Mouse (Mus musculus) lung, embryonic 14.5 days (tissue): ENCODE results near the gene Tmem9. TPM values are rescaled to one million over a fixed set of nuclear protein-coding genes. Genes with fewer than 3 reads are reported as not detected.

Experiments used
- ATAC-seq: fragments of 200-750 bp; cut with Nextera tagmentation; 2 replicates; pipeline ENCODE4 v1.8.0; 2017; ENCODE audit warnings: mild to moderate bottlenecking, moderate TSS enrichment, moderate library complexity; ENCODE audit not compliant: insufficient read depth
- DNase-seq: peaks from one replicate; pipeline ENCODE4 v3.0.0-alpha.2; 2015
- H3K27ac ChIP-seq: fragments of 300-500 bp; sonication (generic); 2 replicates; pipeline ENCODE4 v1.5.1; 2014; ENCODE audit warnings: low read depth, mild to moderate bottlenecking, moderate library complexity
- H3K27me3 ChIP-seq: fragments of 300-500 bp; sonication (generic); 2 replicates; pipeline ENCODE4 v1.6.1; 2014; ENCODE audit warnings: low read length, control low read depth; ENCODE audit not compliant: insufficient read depth
- H3K36me3 ChIP-seq: fragments of 300-500 bp; sonication (generic); 2 replicates; pipeline ENCODE4 v1.6.1; 2014; ENCODE audit warnings: control low read depth; ENCODE audit not compliant: insufficient read depth
- H3K4me1 ChIP-seq: fragments of 300-500 bp; sonication (generic); 2 replicates; pipeline ENCODE4 v1.6.1; 2014; ENCODE audit warnings: antibody characterized with exemption, control low read depth; ENCODE audit not compliant: insufficient read depth
- H3K4me2 ChIP-seq: fragments of 300-500 bp; sonication (generic); 2 replicates; pipeline ENCODE4 v1.6.1; 2014; ENCODE audit warnings: mild to moderate bottlenecking
- H3K4me3 ChIP-seq: fragments of 300-500 bp; sonication (generic); 2 replicates; pipeline ENCODE4 v1.5.1; 2014; ENCODE audit warnings: low read depth, low read length
- H3K9ac ChIP-seq: fragments of 300-500 bp; sonication (generic); 2 replicates; pipeline ENCODE4 v1.6.1; 2014
- H3K9me3 ChIP-seq: fragments of 300-500 bp; sonication (generic); 2 replicates; pipeline ENCODE4 v1.6.1; 2016; ENCODE audit warnings: low read depth, low read length, control low read depth
- CTCF ChIP-seq: IDR thresholded peaks from 2 replicates; pipeline ENCODE4 v1.5.1; 2016; ENCODE audit warnings: antibody characterized with exemption, low read depth
- WGBS: fragments of 180-500 bp; shearing (Covaris S2); extraction: QIAGEN DNeasy Blood & Tissue Kit; methylation state at CpG from one replicate; pipeline ENCODE4 v1.1.7; 2014; 5-methylcytosine and 5-hydroxymethylcytosine counted together
- polyA plus RNA-seq: library from polyadenylated mRNA; unstranded; fragments of >200 nt; fragmentation: Nextera tagmentation; extraction: Ambion mirVana; gene quantifications from 2 replicates; pipeline ENCODE4 v1.2.1, GENCODE M21; 2014

The Tmem9 gene
- polyA plus RNA-seq, 1 experiment from 2014 or later: 72.7 TPM

DNA sequence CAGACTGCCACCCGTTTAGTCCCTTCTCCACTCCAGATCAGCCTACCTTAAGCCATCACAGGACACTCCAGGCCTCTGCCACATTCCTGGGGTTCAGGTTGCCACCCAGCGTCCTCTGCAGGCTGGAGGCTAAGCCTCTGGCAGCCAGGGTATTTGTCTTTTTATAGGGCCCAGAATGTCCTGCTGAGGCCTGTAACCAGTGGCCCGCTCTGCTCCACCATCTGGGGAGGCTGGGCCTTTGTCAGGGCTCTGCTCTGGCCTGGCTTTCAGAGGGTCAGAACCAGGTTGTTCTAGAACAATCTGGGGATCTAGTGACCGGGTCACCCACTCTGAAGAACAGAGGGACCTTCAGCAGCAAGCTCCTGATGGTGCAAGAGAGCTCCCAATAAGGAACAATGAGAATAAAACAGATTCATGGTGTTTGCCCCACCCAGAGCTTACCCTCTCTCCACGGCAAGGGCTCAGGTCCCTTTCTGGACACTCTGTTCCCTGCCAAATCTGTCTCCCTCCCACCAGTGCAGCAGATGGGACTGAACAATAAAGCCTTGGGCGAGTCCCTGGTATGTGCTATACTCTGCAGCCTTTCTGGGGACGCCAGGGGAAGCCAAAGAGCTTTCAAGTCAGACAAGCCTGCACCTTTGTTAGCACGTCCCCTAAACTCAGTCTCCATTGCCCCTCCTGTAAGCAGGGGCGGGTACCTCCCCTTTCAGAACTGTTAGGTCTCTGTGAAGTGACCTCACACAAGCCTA, 53.3 kb downstream of the Tmem9 start:
- Histone ChIP-seq H3K4me2 (no peak overlapping the region), H3K27me3 (no peaks in the 10 kb centered on the region), H3K27ac (no peak overlapping the region), H3K9ac (no peak overlapping the region), H3K4me1 (no peaks in the 10 kb centered on the region), H3K36me3 (no peaks in the 10 kb centered on the region), H3K4me3 (no peak overlapping the region), H3K9me3 (no peaks in the 10 kb centered on the region)
- no peak for TF ChIP-seq CTCF
- 57% methylated on average over 9 of the region's 9 CpGs for WGBS
- no peak for DNase-seq
- no peak for ATAC-seq

DNA sequence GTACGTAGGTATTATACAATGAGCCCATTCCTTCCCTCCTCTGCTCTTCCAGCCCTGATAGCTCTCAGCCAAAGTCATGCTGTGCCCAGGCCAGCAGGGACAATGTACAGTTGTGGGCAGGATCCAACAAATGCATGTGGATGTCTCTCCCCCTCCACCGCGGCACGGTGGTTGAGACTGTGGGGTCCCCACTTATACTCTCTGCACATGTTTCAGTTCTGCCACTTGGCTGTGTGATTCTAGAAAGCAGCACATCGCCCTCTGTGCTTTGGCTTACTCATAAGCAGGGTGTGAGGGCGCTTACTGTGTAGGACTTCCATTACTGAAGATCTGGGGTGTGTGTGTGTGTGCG, 53.8 kb downstream of the Tmem9 start:
- H3K4me1 ChIP-seq: no peaks in the 10 kb centered on the region
- H3K36me3 ChIP-seq: no peaks in the 10 kb centered on the region
- H3K4me3 ChIP-seq: no peak overlapping the region
- WGBS: 82% methylated on average over 7 of the region's 7 CpGs
- ATAC-seq (no peak), DNase-seq (no peak)
- no peak overlapping the region for H3K27ac ChIP-seq
- no peaks in the 10 kb centered on the region for H3K27me3 ChIP-seq
- no peak overlapping the region for H3K9ac ChIP-seq
- no peak for TF ChIP-seq CTCF
- H3K4me2 ChIP-seq: no peak overlapping the region
- H3K9me3 ChIP-seq: no peaks in the 10 kb centered on the region

DNA sequence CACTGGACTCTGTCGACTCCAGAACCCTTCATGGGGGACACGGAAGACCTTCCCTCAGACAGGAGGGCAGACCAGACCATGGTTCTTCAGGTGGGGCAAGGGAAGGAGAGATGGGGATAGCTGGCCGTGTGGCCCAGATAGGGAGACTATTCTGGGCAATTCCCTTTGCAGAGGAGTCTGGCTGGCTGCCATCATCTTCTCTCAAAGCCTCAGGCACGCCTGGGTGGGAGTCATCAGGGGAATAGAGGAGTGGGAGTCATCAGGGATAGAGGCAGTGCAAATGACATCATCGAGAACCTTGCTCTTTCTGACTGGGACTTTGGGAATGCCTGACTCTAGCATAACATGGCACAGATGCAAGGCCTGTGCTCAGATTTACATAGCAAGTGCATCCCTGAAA, 56.0 kb downstream of the Tmem9 start:
- Histone ChIP-seq H3K36me3 (no peaks in the 10 kb centered on the region), H3K4me3 (no peak overlapping the region), H3K9me3 (no peaks in the 10 kb centered on the region), H3K9ac (no peak overlapping the region), H3K4me1 (no peaks in the 10 kb centered on the region), H3K27me3 (no peaks in the 10 kb centered on the region), H3K27ac (no peak overlapping the region), H3K4me2 (no peak overlapping the region)
- no peak for TF ChIP-seq CTCF
- DNase-seq: no peak
- 61% methylated on average over 5 of the region's 5 CpGs for WGBS
- ATAC-seq: no peak

DNA sequence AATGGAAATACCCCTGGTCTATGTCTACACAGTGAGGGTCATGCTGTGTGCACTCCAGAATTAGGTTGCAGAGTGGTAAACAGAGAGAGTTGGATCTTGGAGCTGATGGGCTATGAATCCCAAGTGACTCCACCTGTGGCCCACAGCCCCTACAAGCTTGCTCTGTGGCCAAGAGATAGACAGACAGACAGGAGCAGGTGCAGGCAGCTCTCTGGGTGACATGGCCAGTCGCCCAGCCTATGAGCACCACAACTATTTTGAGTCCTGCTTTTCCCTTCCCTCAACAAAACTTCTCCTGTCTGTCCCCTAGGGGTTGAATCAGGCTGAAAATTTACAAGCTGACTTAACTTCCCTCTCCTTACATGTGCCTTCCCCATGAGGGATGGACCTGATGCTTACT, 58.7 kb downstream of the Tmem9 start:
- H3K9me3 ChIP-seq: no peaks in the 10 kb centered on the region
- no peak overlapping the region for H3K9ac ChIP-seq
- H3K4me1 ChIP-seq: no peaks in the 10 kb centered on the region
- DNase-seq (no peak), ATAC-seq (no peak)
- no peak overlapping the region for H3K4me3 ChIP-seq
- H3K27ac ChIP-seq: no peak overlapping the region
- no peaks in the 10 kb centered on the region for H3K36me3 ChIP-seq
- no peak overlapping the region for H3K4me2 ChIP-seq
- TF ChIP-seq CTCF: no peak
- H3K27me3 ChIP-seq: no peaks in the 10 kb centered on the region
- 63% methylated on average over 1 of the region's 1 CpGs for WGBS

DNA sequence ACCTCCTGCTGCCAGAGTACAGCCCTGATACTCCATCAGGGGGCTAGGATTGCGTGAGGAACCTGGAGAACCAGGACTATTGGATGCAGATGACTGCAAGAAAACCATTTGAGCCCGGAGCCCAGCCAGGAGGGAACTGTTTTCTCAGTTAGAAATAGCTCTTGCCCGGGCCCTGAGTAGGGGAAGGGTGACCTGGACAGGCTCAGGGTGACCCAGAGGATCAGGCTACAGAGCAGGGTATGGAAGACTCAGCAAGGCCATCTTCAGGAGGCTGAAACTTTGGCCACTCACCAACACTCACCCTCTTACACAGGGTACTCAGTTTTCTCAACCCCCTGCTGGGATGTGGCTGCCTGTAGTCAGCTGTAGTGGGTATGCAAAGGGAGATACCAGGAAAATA, 59.6 kb downstream of the Tmem9 start:
- DNase-seq (no peak), ATAC-seq (no peak)
- Histone ChIP-seq H3K27ac (no peak overlapping the region), H3K4me1 (no peaks in the 10 kb centered on the region), H3K36me3 (no peaks in the 10 kb centered on the region), H3K9ac (no peak overlapping the region), H3K4me2 (no peak overlapping the region), H3K27me3 (no peaks in the 10 kb centered on the region), H3K9me3 (no peaks in the 10 kb centered on the region), H3K4me3 (no peak overlapping the region)
- WGBS: 54% methylated on average over 3 of the region's 3 CpGs
- no peak for TF ChIP-seq CTCF

DNA sequence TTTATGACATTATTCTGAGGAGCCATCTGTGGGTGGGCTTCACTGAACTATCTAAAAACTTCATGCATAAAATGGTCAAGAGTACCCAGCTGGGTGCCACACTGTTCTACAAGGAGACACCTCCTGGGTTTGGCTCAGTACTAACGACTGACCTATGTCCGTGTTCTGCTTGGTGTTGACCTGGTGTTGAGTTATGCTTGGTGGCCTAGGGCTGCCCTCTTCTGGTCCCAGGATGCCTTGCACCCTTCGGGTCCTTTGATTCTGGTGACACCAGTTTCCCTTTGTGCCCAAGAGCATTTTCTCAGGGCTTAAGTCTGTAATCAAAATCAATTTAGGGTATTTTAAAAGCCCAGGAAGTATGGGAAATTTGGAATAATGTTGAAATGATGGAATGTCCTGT, 68.1 kb downstream of the Tmem9 start:
- DNase-seq: peak; percentile 49
- ATAC-seq: no peak
- H3K9me3 ChIP-seq: no peaks in the 10 kb centered on the region
- 6% methylated on average over 3 of the region's 3 CpGs for WGBS
- H3K36me3 ChIP-seq: no peaks in the 10 kb centered on the region
- no peak overlapping the region for H3K9ac ChIP-seq
- peak; percentile 75 for TF ChIP-seq CTCF
- H3K27ac ChIP-seq: no peak overlapping the region
- no peak overlapping the region for H3K4me2 ChIP-seq
- H3K4me1 ChIP-seq: no peaks in the 10 kb centered on the region
- H3K4me3 ChIP-seq: no peak overlapping the region
- H3K27me3 ChIP-seq: no peaks in the 10 kb centered on the region; the same call in 1 of the 2 replicates

DNA sequence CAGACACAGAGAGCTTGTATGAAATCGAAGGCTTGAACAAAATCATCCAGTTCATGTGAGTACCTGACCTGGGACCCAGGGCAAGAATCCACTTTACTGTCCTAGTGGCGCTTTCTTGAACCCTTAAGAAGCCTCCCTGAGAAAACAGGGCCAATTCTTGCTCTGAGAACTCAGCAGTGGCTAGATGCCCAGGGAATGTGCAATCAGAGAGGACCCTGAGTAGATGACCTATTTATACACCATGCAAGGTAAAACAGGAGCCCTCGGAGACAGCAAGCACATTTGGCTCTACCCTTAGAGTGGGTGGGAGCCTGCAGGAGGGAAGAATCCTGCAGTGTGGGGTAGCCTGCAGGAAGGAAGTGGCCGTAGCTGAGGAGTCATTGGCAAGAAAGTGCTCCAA, 69.7 kb downstream of the Tmem9 start:
- WGBS: 51% methylated on average over 4 of the region's 4 CpGs
- peaks cover 5% of the 10 kb centered on the region; the same call in 1 of the 2 replicates for H3K9me3 ChIP-seq

DNA sequence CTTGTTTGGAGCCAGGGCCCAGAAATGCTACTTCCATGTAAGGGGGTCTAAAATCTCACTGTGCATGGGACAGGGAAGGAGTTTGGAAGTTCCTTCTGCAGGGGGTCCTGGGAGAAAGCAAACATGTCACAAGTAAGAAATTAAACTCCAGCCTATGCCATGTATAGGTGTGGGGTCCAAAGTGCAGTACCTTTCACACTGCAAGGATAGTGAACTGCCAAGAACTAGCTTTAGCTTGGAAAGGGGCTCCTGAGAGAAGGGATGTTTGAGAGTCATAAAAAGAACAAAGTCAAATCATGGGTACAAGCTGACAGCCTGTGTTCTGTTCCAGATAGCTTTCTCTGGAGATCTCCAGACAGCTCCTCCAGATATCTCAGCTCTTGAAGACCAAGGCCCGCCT, 73.2 kb downstream of the Tmem9 start:
- TF ChIP-seq CTCF: no peak
- Histone ChIP-seq H3K9ac (no peak overlapping the region), H3K4me2 (no peak overlapping the region), H3K4me1 (no peaks in the 10 kb centered on the region), H3K9me3 (peaks cover 5% of the 10 kb centered on the region; the same call in 1 of the 2 replicates), H3K27ac (no peak overlapping the region), H3K4me3 (no peak overlapping the region), H3K27me3 (no peaks in the 10 kb centered on the region; the same call in 1 of the 2 replicates), H3K36me3 (no peaks in the 10 kb centered on the region)
- ATAC-seq: no peak
- WGBS: 92% methylated on average over 1 of the region's 1 CpGs
- DNase-seq: no peak

More for the DNA sequence above, 69.7 kb downstream of the Tmem9 start:
- Histone ChIP-seq H3K27ac (no peak overlapping the region), H3K9ac (no peak overlapping the region), H3K4me3 (no peak overlapping the region), H3K36me3 (no peaks in the 10 kb centered on the region), H3K27me3 (no peaks in the 10 kb centered on the region; the same call in 1 of the 2 replicates), H3K4me1 (no peaks in the 10 kb centered on the region), H3K4me2 (no peak overlapping the region)
- DNase-seq: no peak
- no peak for ATAC-seq
- TF ChIP-seq CTCF: no peak

Other genes with a start within 250 kb of the Tmem9 start
- gene Phlda3, start 242.0 kb upstream of the Tmem9 start, polyA plus RNA-seq: 75.4 and 79.5 TPM in 2 replicates
- gene Tnni1, start 228.7 kb upstream of the Tmem9 start, polyA plus RNA-seq: 11.4 and 63.9 TPM in 2 replicates
- 14.4 and 14.5 TPM in 2 replicates for gene Lad1, start 189.6 kb upstream of the Tmem9 start, polyA plus RNA-seq
- gene Tnnt2, start 171.8 kb upstream of the Tmem9 start, polyA plus RNA-seq: 6.0 and 57.2 TPM in 2 replicates
- 0.09 TPM in 1 of 2 replicates, not detected in the other for gene Pkp1, start 88.9 kb upstream of the Tmem9 start, polyA plus RNA-seq
- gene Igfn1, start 1.8 kb upstream of the Tmem9 start, polyA plus RNA-seq: not detected in 2 replicates
- not detected in 2 replicates for gene Ascl5, start 42.7 kb downstream of the Tmem9 start, polyA plus RNA-seq
- gene Cacna1s, start 44.6 kb downstream of the Tmem9 start, polyA plus RNA-seq: not detected in 2 replicates
- gene Kif21b, start 123.2 kb downstream of the Tmem9 start, polyA plus RNA-seq: 3.8 and 4.1 TPM in 2 replicates
- 0.18 TPM in 1 of 2 replicates, not detected in the other for gene Mroh3, start 204.7 kb downstream of the Tmem9 start, polyA plus RNA-seq
- gene Inava, start 226.1 kb downstream of the Tmem9 start, polyA plus RNA-seq: 15.1 and 15.9 TPM in 2 replicates